Mouse (Mus musculus) forebrain, embryonic 10.5 days (tissue): ENCODE measurements around the gene Vmn2r24. TPM values are rescaled to one million over a fixed set of nuclear protein-coding genes. Genes with fewer than 3 reads are reported as not detected.
"Not testable (repeated sequence)": the region's sequence is repeated elsewhere in the genome, so short reads cannot be mapped to it uniquely, and the experiment has no call there.

Source experiments
- DNase-seq: peaks from one replicate; pipeline ENCODE4 v3.0.0-alpha.2; 2017; ENCODE audit warnings: low spot score; ENCODE audit errors: extremely low spot score
- H3K27ac ChIP-seq: fragments of 300-500 bp; sonication (generic); 2 replicates; pipeline ENCODE4 v1.5.1; 2016; ENCODE audit warnings: mild to moderate bottlenecking
- H3K27me3 ChIP-seq: fragments of 300-500 bp; sonication (generic); 2 replicates; pipeline ENCODE4 v1.6.1; 2016; ENCODE audit warnings: mild to moderate bottlenecking; ENCODE audit not compliant: poor library complexity, severe bottlenecking
- H3K36me3 ChIP-seq: fragments of 300-500 bp; sonication (generic); replicated peaks from 2 replicates; pipeline ENCODE4 v1.6.1; 2016; ENCODE audit warnings: mild to moderate bottlenecking, moderate library complexity
- H3K4me1 ChIP-seq: fragments of 300-500 bp; sonication (generic); 2 replicates; pipeline ENCODE4 v1.6.1; 2016
- H3K4me3 ChIP-seq: fragments of 300-500 bp; sonication (generic); 2 replicates; pipeline ENCODE4 v1.5.1; 2016; ENCODE audit warnings: mild to moderate bottlenecking, moderate library complexity
- H3K9me3 ChIP-seq: fragments of 300-500 bp; sonication (generic); 2 replicates; pipeline ENCODE4 v1.6.1; 2016; ENCODE audit warnings: mild to moderate bottlenecking, moderate library complexity
- WGBS: fragments of 180-500 bp; shearing (Covaris S2); methylation state at CpG from one replicate; pipeline ENCODE4 v1.1.7; 2016; 5-methylcytosine and 5-hydroxymethylcytosine counted together
- polyA plus RNA-seq: library from polyadenylated mRNA; unstranded; fragments of >200 nt; fragmentation: Nextera tagmentation; extraction: Ambion mirVana; gene quantifications from 2 replicates; pipeline ENCODE4 v1.2.1, GENCODE M21; 2016

The Vmn2r24 gene
- not detected in 2 replicates for polyA plus RNA-seq

- H3K4me3 ChIP-seq, result no peak within 1 kb of the TSS
- H3K9me3 ChIP-seq, result no peaks in the 10 kb centered on the region
- no peak within 1 kb of the TSS for H3K27ac ChIP-seq
- H3K36me3 ChIP-seq, result no peaks in the 10 kb centered on the region
- DNase-seq, result no peak
- WGBS, result 88% methylated on average over 1 of the region's 1 CpGs
- no peaks in the 10 kb centered on the region for H3K27me3 ChIP-seq
- H3K4me1 ChIP-seq, result no peaks in the 10 kb centered on the region
Measured at GRCm38 (mm10) chr6:123778579-123778978, at the start of gene Vmn2r24. Gene Vmn2r24, plus strand, starts transcription at chr6:123778879.

GRCm38 (mm10) chr6:123770031-123770430 lies 8.6 kb upstream of the Vmn2r24 start:
- no peak overlapping the region for H3K27ac ChIP-seq
- no peak for DNase-seq
- no peaks in the 10 kb centered on the region for H3K4me1 ChIP-seq
- H3K27me3 ChIP-seq, result no peaks in the 10 kb centered on the region
- 89% methylated on average over 3 of the region's 3 CpGs for WGBS
- H3K36me3 ChIP-seq, result no peaks in the 10 kb centered on the region
- H3K4me3 ChIP-seq, result no peak overlapping the region
- no peaks in the 10 kb centered on the region for H3K9me3 ChIP-seq

GRCm38 (mm10) chr6:123784857-123785256 lies 6.2 kb downstream of the Vmn2r24 start:
- no peaks in the 10 kb centered on the region for H3K9me3 ChIP-seq
- no peaks in the 10 kb centered on the region for H3K27me3 ChIP-seq
- H3K4me1 ChIP-seq, result no peaks in the 10 kb centered on the region
- H3K4me3 ChIP-seq, result no peak overlapping the region
- DNase-seq, result no peak
- no peak overlapping the region for H3K27ac ChIP-seq
- 75% methylated on average over 2 of the region's 2 CpGs for WGBS
- H3K36me3 ChIP-seq, result no peaks in the 10 kb centered on the region

- no peaks in the 10 kb centered on the region for H3K27me3 ChIP-seq
- H3K4me1 ChIP-seq, result no peaks in the 10 kb centered on the region
- no peak for DNase-seq
- 26% methylated on average over 9 of the region's 9 CpGs for WGBS
- H3K27ac ChIP-seq, result no peak overlapping the region
- no peak overlapping the region for H3K4me3 ChIP-seq
- no peaks in the 10 kb centered on the region for H3K36me3 ChIP-seq
- no peaks in the 10 kb centered on the region for H3K9me3 ChIP-seq
Measured at GRCm38 (mm10) chr6:123793746-123794145, 15.1 kb downstream of the Vmn2r24 start.

- H3K36me3 ChIP-seq, DNase-seq, H3K27ac ChIP-seq, H3K9me3 ChIP-seq, H3K4me1 ChIP-seq, H3K27me3 ChIP-seq, H3K4me3 ChIP-seq: not testable (repeated sequence)
Measured at GRCm38 (mm10) chr6:123810291-123810690, 31.6 kb downstream of the Vmn2r24 start.

- DNase-seq, result no peak
- Histone ChIP-seq H3K36me3 (no peaks in the 10 kb centered on the region), H3K4me1 (no peaks in the 10 kb centered on the region), H3K9me3 (peaks cover 5% of the 10 kb centered on the region; the same call in 1 of the 2 replicates), H3K27ac (no peak overlapping the region), H3K27me3 (no peaks in the 10 kb centered on the region), H3K4me3 (no peak overlapping the region)
- WGBS, result 91% methylated on average over 8 of the region's 8 CpGs
Measured at GRCm38 (mm10) chr6:123819951-123820350, 41.3 kb downstream of the Vmn2r24 start.

GRCm38 (mm10) chr6:123853363-123853762 lies 74.7 kb downstream of the Vmn2r24 start, which contains the start of gene Vmn2r25:
Gene Vmn2r25, minus strand, starts transcription at chr6:123853463.
- not testable (repeated sequence) for H3K36me3 ChIP-seq, H3K4me3 ChIP-seq, H3K9me3 ChIP-seq, H3K27ac ChIP-seq, DNase-seq, H3K27me3 ChIP-seq, H3K4me1 ChIP-seq
- 77% methylated on average over 2 of the region's 2 CpGs for WGBS

Other genes with a start within 250 kb of the Vmn2r24 start
- gene Vmn2r21, start 245.5 kb upstream of the Vmn2r24 start, polyA plus RNA-seq, result not detected in 2 replicates
- not detected in 2 replicates for gene Vmn2r22, start 128.2 kb upstream of the Vmn2r24 start, polyA plus RNA-seq
- not detected in 2 replicates for gene Vmn2r23, start 76.2 kb upstream of the Vmn2r24 start, polyA plus RNA-seq
- not detected in 2 replicates for gene Vmn2r25, start 74.6 kb downstream of the Vmn2r24 start, polyA plus RNA-seq
- not detected in 2 replicates for gene Vmn2r26, start 245.7 kb downstream of the Vmn2r24 start, polyA plus RNA-seq